Mouse (Mus musculus): ENCODE measurements around the gene Ndufs3.

Ndufs3 gene

DNA sequence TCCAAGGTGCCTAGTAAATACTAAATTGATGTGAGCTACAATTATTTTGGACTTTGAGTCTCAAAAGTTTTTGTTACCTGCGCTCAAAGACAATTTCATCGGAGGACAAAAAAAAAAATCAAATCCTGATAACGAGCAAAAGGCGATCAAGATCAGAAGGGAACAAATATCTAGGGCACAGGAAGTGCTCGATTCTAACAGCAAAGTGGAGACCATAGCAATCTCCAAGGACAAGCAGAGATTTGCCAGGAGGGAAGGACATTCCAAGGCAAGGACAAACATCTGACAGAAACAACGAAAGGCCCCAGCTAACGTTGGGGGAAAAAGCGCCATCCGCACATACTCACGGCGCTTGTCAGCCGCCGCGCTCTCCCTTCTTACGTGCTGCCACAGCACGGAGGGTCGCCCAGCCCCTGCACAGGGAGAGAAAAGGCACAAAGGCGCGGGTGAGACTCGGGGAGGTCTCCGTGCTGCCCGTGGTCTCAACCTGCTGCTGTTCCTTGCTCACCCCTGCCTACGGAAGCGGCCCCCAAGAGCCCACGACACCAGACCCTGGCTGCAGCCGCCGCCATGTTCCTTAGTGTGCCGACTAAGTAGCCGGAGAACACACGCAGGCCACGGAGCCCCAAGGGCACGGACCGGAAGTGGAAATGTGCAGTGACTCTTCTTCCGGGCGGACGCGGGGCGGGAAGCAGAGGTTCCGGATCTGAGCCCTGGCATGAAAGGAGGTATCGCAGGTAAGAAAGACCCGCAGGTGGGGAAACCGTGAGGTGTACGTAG, at the start of gene Ndufs3, which contains the start of gene Kbtbd4:
Gene Ndufs3 (minus strand): TSS at position 752 of the 780 bp plus-strand sequence.
Gene Kbtbd4 (plus strand): TSS at position 665 of the 780 bp plus-strand sequence.
- peak; percentile 81 for DNase-seq (ENCODE audit: low read depth, low spot score)

DNA sequence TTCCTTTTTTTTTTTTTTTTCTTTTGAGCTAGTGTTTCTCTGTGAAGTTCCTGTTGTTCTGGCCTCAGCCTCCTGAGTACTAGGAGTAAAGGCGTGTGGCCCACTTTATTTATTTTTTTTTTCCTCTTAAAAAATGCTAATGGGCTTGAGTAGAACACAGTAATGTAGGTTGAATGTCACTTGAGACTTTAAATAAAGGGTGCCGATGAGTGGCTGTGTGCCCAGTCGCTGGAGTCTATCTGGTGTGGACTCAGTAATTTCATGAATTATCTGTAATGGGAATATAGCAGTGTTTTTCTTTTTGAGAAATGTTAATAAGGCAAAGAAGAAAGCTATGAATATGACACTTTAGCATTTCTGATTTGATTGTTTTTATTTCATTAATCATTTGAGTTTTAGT, 48.8 kb upstream of the Ndufs3 start:
- DNase-seq (ENCODE audit: low read depth, low spot score): no peak

DNA sequence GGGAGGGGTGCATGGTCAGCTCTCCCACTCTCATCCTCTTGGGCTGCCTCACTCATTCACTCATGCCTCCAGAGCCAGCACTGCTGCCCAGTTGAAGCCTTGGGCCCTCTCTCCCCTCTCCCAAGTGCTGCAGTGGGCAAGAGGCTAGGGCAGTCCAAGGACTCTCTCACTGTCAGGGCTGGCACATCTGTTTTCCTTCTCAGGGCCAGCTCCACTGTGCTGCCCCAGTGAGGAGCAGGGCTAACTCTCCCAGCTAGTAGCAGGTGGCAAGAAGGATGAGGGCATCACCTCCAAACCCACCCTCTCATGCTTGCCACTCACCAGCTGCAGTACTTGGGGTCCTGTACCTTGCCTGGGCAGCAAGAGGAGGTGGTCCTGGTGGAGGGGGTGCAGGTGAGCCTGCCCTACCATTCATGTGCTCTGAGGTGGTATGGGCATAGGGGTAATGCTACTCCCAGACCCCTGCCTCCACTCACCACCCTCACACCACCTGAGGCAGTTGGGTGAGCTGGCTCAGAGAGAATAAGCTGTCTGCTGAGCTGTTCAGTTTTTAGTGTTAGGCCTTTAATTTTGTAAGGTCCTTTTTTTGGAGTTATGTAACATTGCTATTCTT, 46.1 kb upstream of the Ndufs3 start:
- DNase-seq (ENCODE audit: low read depth, low spot score): no peak

DNA sequence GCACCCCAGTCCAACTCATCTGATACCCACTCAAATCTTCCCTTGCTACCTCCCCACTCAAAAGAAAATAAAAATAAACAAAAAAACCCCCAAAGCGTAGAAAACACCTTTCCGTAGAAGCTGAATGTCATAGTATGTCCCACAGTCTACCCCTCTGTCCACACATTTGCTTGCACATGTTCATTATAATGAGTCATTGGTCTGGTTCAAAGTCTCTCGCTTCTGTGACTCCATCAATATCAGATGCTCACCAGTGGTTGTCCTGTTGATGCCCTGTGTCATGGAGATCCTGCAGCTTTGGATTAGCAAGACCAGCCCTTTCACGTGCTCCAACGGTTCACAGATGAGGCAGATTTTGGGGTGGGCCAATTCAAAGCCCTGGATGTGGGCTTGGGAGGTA, 45.5 kb upstream of the Ndufs3 start:
- DNase-seq (ENCODE audit: low read depth, low spot score): no peak

DNA sequence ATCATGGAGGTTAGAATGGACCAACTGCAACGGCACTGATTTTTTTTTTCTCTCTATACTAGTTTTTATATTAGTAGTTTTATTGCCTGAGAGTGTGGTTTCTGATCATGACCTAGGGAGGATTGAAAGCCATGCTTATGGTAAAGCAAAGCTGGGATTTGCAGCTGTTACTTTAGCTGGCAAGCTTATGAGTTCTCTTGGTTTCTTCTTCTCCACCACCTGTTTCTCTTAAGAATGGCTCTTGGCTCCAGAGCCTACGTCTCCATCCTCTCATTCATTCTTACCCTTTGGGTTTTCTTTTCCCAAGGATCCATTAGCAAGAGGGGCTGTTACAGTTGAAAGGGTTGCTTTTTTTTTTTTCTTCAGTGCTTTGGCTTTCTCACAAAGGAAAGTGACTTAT, 37.1 kb upstream of the Ndufs3 start:
- DNase-seq (ENCODE audit: low read depth, low spot score): peak; percentile 16

DNA sequence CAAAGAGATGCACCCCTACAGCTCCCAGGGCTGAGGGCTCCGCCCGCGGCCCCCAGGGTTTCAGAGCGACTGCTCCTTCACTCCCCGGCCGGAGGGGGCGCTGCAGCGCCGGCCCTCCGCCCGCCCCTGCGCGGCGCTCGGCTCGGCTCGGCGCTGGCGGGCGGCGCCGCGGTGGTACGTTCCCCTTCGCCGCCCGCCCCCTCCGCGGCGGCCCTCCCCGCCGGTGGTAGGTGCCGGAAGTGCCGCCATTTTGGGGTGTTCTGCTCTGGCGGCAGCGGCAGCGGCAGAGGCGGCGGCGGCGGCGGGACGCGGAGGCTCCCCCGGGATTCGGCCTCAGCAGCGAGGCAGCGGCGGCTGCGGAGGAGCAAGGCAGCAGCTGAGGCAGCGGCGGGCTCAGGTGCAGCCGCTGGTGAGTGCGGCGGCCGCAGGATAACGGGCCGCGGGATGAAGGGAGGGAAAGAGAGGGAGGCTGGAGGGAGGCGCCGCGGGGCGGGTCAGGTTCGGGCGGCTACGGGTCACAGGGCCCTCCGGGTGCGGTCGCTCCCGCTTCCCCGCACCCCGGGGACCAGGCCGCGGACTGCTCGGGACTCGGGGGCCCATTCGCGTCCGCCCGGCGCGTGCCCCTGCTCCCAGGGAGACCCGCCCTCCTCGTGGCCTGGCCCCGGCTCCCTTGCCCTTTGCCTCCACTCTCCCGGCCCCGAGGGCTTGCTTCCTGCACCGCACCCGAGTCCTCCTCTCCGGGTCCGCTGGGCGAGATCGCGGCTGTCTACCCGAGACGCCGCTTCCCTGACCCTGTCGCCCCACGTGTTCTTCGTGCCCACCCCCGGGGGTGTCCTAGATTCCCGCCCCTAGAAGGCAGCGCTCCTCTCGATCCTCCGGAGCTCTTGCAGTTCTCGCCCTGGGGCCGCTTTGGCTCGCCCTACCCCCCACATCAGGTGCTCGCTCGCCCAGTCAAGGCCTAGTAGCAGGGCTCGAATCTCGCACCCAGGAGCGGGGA, 35.9 kb upstream of the Ndufs3 start, which contains the start of gene Celf1:
Gene Celf1 (plus strand): TSS at position 150 of the 997 bp plus-strand sequence.
- DNase-seq (ENCODE audit: low read depth, low spot score): peak; percentile 65

DNA sequence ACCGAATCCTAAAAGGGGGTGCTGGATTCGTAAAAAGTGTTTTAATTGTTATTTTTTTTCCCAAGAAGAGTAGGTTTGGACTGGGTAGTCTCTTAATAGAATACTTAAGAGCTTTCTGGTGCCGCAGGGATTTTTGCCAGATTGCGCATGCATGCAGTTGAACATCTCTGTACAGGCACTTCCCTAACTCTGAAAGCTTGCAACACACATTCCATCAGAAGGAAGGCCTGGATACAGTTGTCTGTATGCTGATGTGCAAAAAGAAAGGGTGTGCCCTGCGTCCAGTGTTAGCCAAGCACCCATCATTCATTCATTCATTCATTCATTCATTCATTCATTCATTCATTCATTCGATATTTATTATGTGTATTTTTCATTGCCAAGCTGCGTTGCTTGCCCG, 35.1 kb upstream of the Ndufs3 start:
- DNase-seq (ENCODE audit: low read depth, low spot score): peak; percentile 11

DNA sequence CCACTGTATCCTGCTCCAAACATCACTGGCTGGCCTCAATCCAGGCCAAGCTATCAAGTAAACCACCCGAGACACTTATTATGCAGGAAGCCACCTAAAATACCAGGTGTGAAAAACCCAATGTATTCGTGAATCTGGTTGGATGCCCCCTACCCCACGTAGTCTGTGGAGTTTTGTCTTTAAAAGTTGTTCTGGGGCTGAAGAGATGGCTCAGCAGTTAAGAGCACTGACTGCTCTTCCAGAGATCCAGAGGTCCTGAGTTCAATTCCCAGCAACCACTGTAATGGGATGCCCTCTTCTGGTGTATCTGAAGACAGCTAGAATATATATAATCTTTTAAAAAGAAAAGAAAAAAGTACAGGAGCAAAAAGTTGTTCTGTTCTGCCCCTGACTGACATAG, 33.7 kb upstream of the Ndufs3 start:
- no peak for DNase-seq (ENCODE audit: low read depth, low spot score)

DNA sequence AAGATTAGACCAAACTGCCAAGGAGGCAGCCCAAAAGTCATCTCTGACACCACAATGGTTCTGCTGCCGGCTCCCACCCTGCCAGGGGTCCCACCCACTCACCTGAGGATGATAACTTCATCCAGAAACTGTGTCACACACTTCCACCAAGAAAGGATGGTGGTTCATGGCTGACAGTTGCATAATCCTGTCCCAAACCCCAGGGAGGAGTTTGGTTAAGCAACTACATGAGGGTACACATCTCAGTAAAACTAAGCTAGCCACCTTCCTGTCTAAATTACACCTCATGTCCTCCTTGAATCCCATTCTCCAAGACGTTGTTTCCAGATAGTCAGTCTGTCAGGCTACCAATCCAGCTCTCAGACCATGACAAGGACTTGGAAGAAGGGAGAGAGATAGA, 27.6 kb upstream of the Ndufs3 start:
- no peak for DNase-seq (ENCODE audit: low read depth, low spot score)

DNA sequence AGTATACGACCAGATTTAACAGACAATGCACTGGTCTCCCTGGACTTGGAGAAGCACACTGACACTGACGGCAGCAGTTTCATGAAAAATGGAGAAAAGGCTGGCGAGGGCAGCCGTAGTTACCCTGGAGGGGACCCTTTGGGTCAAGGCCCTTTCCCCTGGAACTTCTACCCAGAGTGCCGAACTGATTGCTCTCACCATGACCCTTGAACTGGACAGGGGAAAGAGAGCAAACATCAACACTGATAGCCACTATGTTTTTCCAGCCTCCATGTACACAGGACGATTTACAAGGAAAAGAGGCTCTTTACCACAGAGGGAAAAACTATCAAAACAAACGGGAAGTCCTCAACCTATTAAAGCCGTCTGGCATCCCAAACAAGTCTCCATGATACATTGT, 27.2 kb upstream of the Ndufs3 start:
- no peak for DNase-seq (ENCODE audit: low read depth, low spot score)

DNA sequence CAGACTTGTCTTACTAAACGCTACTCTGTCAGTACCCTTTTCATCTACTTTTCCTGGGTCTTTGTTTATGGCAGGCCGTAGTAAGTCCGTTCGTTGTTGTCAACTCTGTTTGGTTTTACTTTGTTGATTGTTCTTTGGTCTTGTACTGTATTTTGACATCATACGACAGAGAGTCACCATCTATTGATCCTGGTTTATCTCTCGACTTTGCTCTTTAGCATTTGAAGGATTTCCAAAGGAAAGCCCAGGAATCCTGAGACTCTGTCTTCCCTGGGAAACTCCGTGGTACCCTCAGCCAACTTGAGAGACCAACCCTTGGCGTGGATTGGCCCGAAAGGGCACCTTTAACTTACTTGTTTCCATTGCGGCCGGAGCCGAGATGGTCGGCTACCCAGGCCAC, 23.9 kb upstream of the Ndufs3 start:
- DNase-seq (ENCODE audit: low read depth, low spot score): no peak

DNA sequence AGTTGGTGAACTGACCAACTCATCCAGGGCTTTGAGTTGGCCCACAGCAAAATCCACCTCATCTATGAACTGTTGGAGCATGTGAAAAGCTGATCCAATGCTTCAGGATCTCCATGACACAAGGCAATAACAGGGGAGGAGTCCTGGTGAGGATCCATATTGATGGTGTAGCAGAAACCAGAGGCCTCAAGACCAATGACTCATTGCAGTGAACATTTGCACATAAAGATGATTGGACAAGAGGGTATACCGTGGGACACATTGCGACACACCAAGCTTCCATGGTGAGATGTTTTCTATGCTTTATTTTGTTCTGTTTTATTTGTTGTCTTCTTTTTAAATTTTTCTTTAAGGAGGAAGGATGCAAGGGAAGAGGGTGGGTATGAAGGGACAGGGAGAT, 18.0 kb upstream of the Ndufs3 start:
- DNase-seq (ENCODE audit: low read depth, low spot score): no peak

DNA sequence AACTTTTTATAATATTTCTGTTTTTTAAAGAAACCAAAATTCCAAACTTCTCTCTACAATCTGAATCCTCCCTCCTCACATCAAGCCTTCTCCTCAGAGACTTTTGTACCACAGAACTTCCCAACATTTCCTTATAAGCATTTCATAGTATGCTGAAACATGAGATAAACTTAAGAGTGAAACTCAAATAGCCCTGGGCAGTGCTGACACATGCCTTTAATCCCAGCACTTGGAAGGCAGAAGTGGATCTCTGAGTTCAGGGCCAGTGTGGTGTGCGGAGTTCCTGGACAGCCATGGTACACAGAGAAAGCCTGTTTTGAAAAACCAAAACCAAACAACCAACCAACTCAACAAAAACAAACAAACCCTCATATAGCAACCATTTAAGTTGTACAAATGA, 16.6 kb upstream of the Ndufs3 start:
- DNase-seq (ENCODE audit: low read depth, low spot score): peak; percentile 42

DNA sequence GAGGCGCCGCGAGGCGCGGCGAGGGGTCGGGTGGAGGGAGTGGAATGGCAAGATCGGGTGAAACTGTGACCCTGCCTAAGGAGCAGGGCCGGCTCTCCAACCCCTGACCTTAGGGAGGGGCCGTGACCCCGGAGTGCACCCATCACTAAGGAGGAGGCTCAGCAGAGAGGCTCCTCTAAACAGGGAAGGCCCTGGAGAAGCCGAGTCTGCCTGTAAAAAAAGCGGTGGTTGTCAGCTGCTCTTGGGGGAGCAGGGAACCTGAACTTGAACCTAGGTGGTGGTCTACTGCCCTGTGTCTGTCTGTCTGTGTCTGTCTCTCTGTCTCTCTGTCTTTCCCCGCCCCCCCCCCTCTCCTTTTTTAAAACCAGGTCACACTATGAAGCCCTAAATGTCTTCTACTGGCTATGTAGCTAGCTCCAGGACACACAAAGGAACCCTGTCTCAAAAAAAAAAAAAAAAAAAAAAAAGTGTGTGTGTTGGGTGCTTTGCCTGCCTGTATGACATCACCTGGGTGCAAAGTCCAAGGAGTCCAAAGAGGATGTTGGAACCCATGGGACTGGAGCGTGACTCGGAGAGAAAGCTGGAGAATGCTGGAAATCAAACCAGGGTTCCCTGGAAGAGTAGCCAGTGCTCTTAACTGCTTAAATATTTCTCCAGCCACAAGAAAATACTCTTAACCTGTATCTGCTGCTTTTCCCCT, 13.5 kb upstream of the Ndufs3 start:
- peak; percentile 32 for DNase-seq (ENCODE audit: low read depth, low spot score)

DNA sequence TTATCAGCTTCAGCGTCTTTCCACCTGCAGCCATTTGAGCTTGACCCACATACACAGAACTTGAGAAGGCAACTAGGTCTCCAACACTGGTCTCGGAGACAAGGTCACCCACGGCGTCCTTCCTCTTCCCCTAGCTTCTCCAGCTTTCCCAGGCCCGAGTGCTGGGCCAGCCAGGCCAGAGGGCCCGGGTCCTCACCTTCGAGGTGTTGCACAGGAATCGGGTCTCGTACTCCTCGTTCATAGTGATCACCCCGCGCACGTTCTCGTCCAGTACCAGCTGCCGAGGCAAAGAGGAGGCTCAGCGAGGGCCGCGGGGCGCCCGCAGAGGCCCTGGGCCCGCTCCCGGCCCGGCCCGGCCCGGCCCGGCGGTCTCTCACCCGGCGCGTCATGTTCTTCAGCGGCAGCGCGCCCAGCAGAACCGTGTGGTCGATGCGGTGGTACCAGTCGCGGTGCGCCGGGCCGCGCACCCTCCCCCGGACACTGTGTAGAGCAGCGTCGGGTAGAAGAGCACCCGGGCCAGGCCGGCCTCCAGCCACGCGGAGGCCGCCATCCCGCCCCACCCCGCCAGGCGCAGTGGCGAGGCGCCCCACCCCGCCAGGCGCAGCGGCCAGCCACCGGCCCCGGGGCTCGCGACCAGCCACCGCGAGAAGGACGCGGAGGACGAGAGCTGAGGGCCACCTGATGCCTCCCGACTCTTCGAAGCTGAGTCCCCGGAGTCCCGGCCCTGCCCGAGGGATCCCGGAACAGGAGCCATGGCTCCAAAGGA, 12.8 kb upstream of the Ndufs3 start:
- peak; percentile 76 for DNase-seq (ENCODE audit: low read depth, low spot score)

DNA sequence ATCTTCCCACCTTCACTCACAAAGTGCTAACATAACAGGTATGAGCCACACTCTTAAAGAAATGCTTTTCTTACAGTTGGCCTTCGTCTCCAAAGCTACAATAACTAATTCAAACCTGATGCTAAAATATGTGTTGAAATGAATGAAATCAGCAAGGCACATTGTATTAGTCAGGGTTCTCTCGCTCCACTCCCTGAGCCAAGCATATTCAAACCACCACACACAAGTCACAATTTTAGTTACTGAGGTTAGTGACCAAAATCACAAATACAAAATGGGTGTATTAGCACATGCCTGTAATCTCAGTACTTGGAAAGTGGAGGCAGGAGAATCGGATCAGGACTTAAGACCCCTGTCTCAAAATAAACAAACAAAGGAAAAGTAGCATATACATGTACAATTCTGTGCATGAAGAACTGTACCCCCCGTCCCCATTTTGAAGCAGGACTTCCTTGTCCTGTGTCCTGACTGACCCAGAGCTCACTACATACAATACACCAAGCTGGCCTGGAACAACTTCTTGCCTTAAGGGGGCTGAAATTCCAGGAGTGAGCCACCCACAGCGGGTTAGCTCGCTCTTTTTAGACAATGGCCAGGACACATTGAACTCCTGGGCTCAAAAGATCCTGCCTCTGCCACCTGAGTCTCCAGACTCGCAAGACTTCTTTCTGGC, 12.1 kb upstream of the Ndufs3 start:
- DNase-seq (ENCODE audit: low read depth, low spot score): no peak

DNA sequence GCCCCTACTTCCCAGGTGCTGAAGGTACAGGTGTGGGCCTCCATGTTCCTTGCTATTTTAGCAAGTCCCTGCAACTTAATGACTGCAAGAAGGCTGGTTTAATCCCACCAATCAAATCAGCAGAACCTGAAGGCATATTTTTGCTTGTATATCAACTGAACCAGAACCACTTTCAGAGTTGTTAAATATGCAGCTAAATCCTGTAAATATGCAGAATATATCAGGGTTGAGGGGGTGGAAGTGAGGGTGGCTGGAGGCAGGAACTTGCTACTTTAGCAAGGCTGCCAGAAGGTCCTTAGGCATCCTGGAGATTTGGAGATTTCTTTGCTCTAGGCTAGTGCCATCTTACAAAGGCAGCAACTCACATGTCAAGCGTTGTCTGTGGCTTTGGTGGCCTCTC, 10.9 kb upstream of the Ndufs3 start:
- no peak for DNase-seq (ENCODE audit: low read depth, low spot score)

DNA sequence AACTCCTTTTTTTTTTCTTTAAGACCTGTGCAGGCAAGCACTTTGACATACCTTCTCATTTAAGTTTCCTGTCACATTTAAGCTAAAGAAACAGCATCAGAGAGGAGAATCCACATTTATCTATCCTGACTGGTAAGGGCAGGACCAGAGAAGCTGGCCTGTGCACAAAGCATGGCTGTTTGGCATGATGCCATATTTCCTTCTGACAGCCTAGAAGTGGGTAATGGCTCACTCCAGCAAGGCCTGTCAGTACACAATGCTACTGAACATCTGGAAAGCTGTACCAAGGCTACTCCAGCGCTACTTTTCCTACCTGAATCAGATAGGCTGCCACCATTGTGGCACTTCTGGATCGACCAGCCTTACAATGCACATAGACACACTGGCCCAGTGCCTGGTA, 9.0 kb upstream of the Ndufs3 start:
- DNase-seq (ENCODE audit: low read depth, low spot score): no peak

DNA sequence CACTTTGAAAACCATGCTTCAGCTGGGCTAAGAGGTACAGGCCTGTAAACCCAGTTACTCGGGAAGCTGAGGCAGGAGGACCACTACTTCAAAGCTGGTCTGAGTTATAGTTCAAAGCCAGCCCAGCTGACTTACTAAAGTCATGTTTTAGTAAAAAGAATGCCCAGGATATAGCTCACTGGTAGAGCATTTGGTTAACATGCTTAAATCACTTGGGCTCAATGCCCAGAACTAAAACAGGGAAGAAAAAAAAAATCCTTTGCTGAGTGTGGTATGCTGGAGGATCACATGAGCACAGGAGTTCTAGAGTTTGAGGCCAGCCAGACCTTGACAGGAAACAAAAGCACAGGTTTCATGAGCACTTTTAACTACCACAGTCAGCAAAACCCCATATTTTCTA, 7.0 kb upstream of the Ndufs3 start:
- no peak for DNase-seq (ENCODE audit: low read depth, low spot score)

DNA sequence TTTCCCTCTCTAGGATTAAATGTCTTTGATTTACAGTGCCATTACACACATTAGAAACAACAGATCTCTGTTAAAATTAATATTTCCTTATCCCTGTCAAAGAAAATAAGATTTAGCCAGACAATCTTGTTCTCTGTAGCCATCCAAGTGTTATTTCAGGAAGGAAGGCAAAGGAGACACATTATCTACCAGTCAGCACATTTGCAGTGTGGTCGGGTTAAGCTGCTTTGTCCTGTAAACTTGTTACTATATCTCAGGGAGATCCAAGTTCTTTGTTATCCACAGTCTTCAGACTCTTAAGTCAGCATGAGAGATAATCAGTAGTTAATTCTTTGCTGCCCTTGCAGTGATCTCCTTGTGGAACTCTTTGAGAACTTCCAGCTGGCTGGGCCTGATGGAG, 6.2 kb upstream of the Ndufs3 start:
- DNase-seq (ENCODE audit: low read depth, low spot score): no peak
